Mouse (Mus musculus) small intestine, adult 2 months (tissue): ENCODE data around the gene Cenpx.

Source experiments
- CTCF ChIP-seq: fragments of 200-500 bp; IDR thresholded peaks from 2 replicates; pipeline ENCODE4 v1.5.1; 2012; ENCODE audit warnings: low read depth, mild to moderate bottlenecking, control low read depth, inconsistent platforms, low read length, moderate library complexity, mixed read lengths; ENCODE audit not compliant: insufficient replicate concordance, insufficient read length; ENCODE audit errors: extremely low read depth
- POLR2A ChIP-seq: fragments of 200-500 bp; IDR thresholded peaks from 2 replicates; pipeline ENCODE4 v1.6.1; 2012; ENCODE audit warnings: low read depth, mild to moderate bottlenecking, control low read depth, inconsistent platforms, low read length, moderate library complexity

- TF ChIP-seq CTCF: no peak
- TF ChIP-seq POLR2A: no peak
Observed at GRCm38 (mm10) chr11:120666617-120667016, 46.9 kb downstream of the Cenpx start.
